Mouse (Mus musculus) neutrophil, adult 59 days (primary cell): ENCODE results near the gene Larp6. TPM values are rescaled to one million over a fixed set of nuclear protein-coding genes. Genes with fewer than 3 reads are reported as not detected.

Experiments
- total RNA-seq, 2 experiments: library from RNA; stranded (reverse); gene quantifications; 1 replicate in 1 of 2; 2 replicates in 1 of 2; pipeline ENCODE4 v1.2.4; 2023

Gene Larp6
- not detected for total RNA-seq

GRCm38 (mm10) chr9:60712771-60713541 lies at the start of gene Larp6:
Gene Larp6, plus strand, starts transcription at chr9:60712989.

DNA sequence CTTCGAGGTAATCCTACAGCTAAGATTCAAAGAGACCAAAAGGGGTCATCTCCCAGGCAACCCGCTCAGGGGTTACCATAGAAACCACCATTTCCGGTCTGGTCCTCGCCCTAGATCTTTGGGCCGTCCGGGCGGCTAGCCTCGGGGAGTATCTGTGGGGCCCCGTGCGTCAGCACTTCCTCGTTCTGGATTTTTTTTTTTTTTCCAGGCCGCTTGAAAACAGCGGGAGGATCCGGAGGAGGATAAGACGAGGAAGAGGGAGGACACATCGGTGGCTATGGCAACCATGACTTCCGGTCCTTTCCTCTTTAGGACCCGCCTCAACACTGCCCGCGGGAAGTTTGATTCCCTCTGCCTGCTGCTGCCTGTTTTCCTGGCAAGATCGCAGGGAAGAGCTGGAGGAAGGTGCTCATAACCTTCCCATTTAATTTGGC lies 24.9 kb upstream of the Larp6 start, which contains the start of gene Lrrc49:
Gene Lrrc49 (minus strand): TSS at position 268 of the 434 bp plus-strand sequence.

Other genes with a start within 250 kb of the Larp6 start
- gene Thsd4, start 190.9 kb upstream of the Larp6 start, total RNA-seq, result under 1 TPM in 1 of 2 experiments, not detected in 1; 0.09 TPM
- gene Lrrc49, start 24.8 kb upstream of the Larp6 start, total RNA-seq, result 1 to 10 TPM; 1.7 to 3.3 TPM
- gene Uaca, start 81.6 kb downstream of the Larp6 start, total RNA-seq, result under 1 TPM; 0.29 to 0.57 TPM